Mouse (Mus musculus) lung, embryonic 15.5 days (tissue): ENCODE data around the gene Borcs6. TPM values are rescaled to one million over a fixed set of nuclear protein-coding genes. Genes with fewer than 3 reads are reported as not detected.

ENCODE experiments used
- ATAC-seq: fragments of 200-750 bp; cut with Nextera tagmentation; 2 replicates; pipeline ENCODE4 v1.8.0; 2017; ENCODE audit warnings: moderate number of reproducible peaks, borderline replicate concordance; ENCODE audit not compliant: low FRiP score, low TSS enrichment; ENCODE audit errors: extremely low read depth
- H3K27ac ChIP-seq: fragments of 300-500 bp; sonication (generic); 2 replicates; pipeline ENCODE4 v1.5.1; 2015; ENCODE audit warnings: moderate library complexity, mild to moderate bottlenecking, inconsistent platforms
- H3K27me3 ChIP-seq: fragments of 300-500 bp; sonication (generic); 2 replicates; pipeline ENCODE4 v1.6.1; 2015; ENCODE audit warnings: inconsistent platforms
- H3K36me3 ChIP-seq: fragments of 300-500 bp; sonication (generic); 2 replicates; pipeline ENCODE4 v1.6.1; 2015; ENCODE audit warnings: inconsistent platforms
- H3K4me1 ChIP-seq: fragments of 300-500 bp; sonication (generic); 2 replicates; pipeline ENCODE4 v1.6.1; 2015; ENCODE audit warnings: inconsistent platforms
- H3K4me2 ChIP-seq: fragments of 300-500 bp; sonication (generic); 2 replicates; pipeline ENCODE4 v1.6.1; 2015; ENCODE audit warnings: inconsistent platforms, mild to moderate bottlenecking, moderate library complexity
- H3K4me3 ChIP-seq: fragments of 300-500 bp; sonication (generic); 2 replicates; pipeline ENCODE4 v1.5.1; 2015; ENCODE audit warnings: mild to moderate bottlenecking, inconsistent platforms
- H3K9ac ChIP-seq: fragments of 300-500 bp; sonication (generic); 2 replicates; pipeline ENCODE4 v1.6.1; 2015; ENCODE audit warnings: inconsistent platforms
- H3K9me3 ChIP-seq: fragments of 300-500 bp; sonication (generic); 2 replicates; pipeline ENCODE4 v1.6.1; 2016; ENCODE audit warnings: inconsistent platforms
- WGBS: fragments of 180-500 bp; shearing (Covaris S2); methylation state at CpG from one replicate; pipeline ENCODE4 v1.1.7; 2015; 5-methylcytosine and 5-hydroxymethylcytosine counted together
- polyA plus RNA-seq: library from polyadenylated mRNA; unstranded; fragments of >200 nt; fragmentation: Nextera tagmentation; extraction: Ambion mirVana; gene quantifications from 2 replicates; pipeline ENCODE4 v1.2.1, GENCODE M21; 2015

The Borcs6 gene
- polyA plus RNA-seq, 1 experiment from 2014 or later = 10.3 TPM

GRCm38 (mm10) chr11:69100639-69101360 is 41.3 kb downstream of the Borcs6 start:
- Histone ChIP-seq H3K27ac (0 out of 2 replicates have a peak overlapping the region, but pooled peaks have one; percentile 41), H3K27me3 (no peaks in the 10 kb centered on the region), H3K36me3 (peaks cover 55% of the 10 kb centered on the region), H3K4me3 (peak overlapping the region; percentile 69; the same call in 1 of the 2 replicates), H3K4me2 (peak overlapping the region; percentile 92), H3K9ac (peak overlapping the region; percentile 65; the same call in 1 of the 2 replicates), H3K9me3 (no peaks in the 10 kb centered on the region), H3K4me1 (peaks cover 32% of the 10 kb centered on the region)
- 85% methylated on average over 20 of the region's 20 CpGs for WGBS
- no peak for ATAC-seq

GRCm38 (mm10) chr11:69101604-69102402 is 42.3 kb downstream of the Borcs6 start:
- Histone ChIP-seq H3K4me3 (no peak overlapping the region), H3K4me2 (no peak overlapping the region), H3K27me3 (no peaks in the 10 kb centered on the region), H3K9ac (no peak overlapping the region), H3K4me1 (peaks cover 32% of the 10 kb centered on the region), H3K9me3 (no peaks in the 10 kb centered on the region), H3K27ac (no peak overlapping the region), H3K36me3 (peaks cover 65% of the 10 kb centered on the region)
- ATAC-seq = no peak
- 86% methylated on average over 21 of the region's 21 CpGs for WGBS

DNA sequence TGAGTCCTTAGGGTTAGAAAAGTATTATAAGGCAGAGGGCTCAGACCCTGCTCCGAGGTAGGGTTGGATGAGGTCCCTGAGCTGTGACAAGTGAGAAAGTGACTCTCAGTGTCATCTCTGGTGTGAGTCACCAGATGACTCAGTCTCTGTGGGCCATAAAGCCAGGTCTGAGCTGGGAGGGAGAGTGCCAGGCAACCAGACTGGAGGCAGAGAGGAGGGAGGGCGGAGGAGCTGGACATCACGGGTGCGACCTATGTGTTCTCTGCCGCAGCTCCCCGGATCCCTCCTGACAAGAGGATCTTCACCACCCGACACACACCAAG is 42.8 kb downstream of the Borcs6 start:
- peaks cover 71% of the 10 kb centered on the region for H3K36me3 ChIP-seq
- peaks cover 32% of the 10 kb centered on the region for H3K4me1 ChIP-seq
- no peak overlapping the region for H3K4me2 ChIP-seq
- 91% methylated on average over 7 of the region's 7 CpGs for WGBS
- ATAC-seq = no peak
- no peak overlapping the region for H3K9ac ChIP-seq
- no peak overlapping the region for H3K27ac ChIP-seq
- no peak overlapping the region for H3K4me3 ChIP-seq
- no peaks in the 10 kb centered on the region for H3K27me3 ChIP-seq
- H3K9me3 ChIP-seq = no peaks in the 10 kb centered on the region

DNA sequence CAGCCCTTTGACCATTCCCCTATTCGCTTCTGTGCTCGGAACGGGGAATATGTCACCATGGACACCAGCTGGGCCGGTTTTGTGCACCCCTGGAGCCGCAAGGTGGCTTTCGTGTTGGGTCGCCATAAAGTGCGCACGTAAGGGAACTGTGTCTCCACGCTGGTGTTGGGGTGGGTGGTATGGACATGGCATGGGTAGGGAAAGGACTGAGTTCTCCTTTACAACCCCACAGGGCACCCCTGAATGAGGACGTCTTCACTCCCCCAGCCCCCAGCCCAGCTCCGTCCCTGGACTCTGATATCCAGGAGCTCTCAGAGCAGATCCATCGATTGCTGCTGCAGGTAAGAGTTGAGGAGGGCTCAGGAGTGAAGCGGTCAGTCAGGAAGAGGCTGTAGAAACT is 43.6 kb downstream of the Borcs6 start:
- Histone ChIP-seq H3K27ac (no peak overlapping the region), H3K9ac (no peak overlapping the region), H3K4me1 (peaks cover 24% of the 10 kb centered on the region), H3K4me3 (no peak overlapping the region), H3K27me3 (no peaks in the 10 kb centered on the region), H3K36me3 (peaks cover 78% of the 10 kb centered on the region), H3K4me2 (no peak overlapping the region), H3K9me3 (no peaks in the 10 kb centered on the region)
- no peak for ATAC-seq
- 95% methylated on average over 14 of the region's 14 CpGs for WGBS

GRCm38 (mm10) chr11:69103531-69104435 is 44.3 kb downstream of the Borcs6 start:
- Histone ChIP-seq H3K9me3 (no peaks in the 10 kb centered on the region), H3K4me3 (no peak overlapping the region), H3K4me1 (peaks cover 19% of the 10 kb centered on the region), H3K27me3 (no peaks in the 10 kb centered on the region), H3K4me2 (no peak overlapping the region), H3K36me3 (peaks cover 84% of the 10 kb centered on the region), H3K9ac (no peak overlapping the region), H3K27ac (no peak overlapping the region)
- ATAC-seq = no peak
- 90% methylated on average over 15 of the region's 15 CpGs for WGBS

- WGBS = 88% methylated on average over 14 of the region's 14 CpGs
- no peak overlapping the region for H3K9ac ChIP-seq
Measured at GRCm38 (mm10) chr11:69104487-69104886, 45.0 kb downstream of the Borcs6 start.

DNA sequence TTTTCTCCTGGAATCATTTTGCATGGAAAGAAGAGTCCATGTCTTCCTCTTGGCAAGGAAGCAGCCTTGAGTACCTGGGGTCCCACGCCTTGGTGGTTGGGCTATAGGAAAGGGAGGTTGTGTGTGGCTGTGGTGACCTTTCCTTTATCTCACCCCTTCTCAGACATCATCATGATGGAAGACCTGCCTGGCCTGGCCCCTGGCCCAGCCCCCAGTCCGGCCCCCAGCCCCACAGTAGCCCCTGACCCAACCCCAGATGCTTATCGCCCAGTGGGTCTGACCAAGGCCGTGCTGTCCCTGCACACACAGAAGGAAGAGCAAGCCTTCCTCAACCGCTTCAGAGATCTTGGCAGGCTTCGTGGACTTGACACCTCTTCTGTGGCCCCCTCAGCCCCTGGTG is 45.7 kb downstream of the Borcs6 start:
- Histone ChIP-seq H3K4me3 (no peak overlapping the region), H3K27ac (no peak overlapping the region), H3K36me3 (peaks cover 94% of the 10 kb centered on the region), H3K4me1 (peaks cover 13% of the 10 kb centered on the region), H3K9ac (no peak overlapping the region), H3K9me3 (no peaks in the 10 kb centered on the region), H3K27me3 (no peaks in the 10 kb centered on the region), H3K4me2 (no peak overlapping the region)
- WGBS = 76% methylated on average over 6 of the region's 6 CpGs
- ATAC-seq = no peak

More at GRCm38 (mm10) chr11:69104487-69104886, 45.0 kb downstream of the Borcs6 start:
- no peak overlapping the region for H3K27ac ChIP-seq
- no peak overlapping the region for H3K4me2 ChIP-seq
- peaks cover 91% of the 10 kb centered on the region for H3K36me3 ChIP-seq
- peaks cover 16% of the 10 kb centered on the region for H3K4me1 ChIP-seq
- ATAC-seq = no peak
- no peak overlapping the region for H3K4me3 ChIP-seq
- no peaks in the 10 kb centered on the region for H3K9me3 ChIP-seq
- no peaks in the 10 kb centered on the region for H3K27me3 ChIP-seq

- Histone ChIP-seq H3K4me1 (peaks cover 8% of the 10 kb centered on the region), H3K9me3 (no peaks in the 10 kb centered on the region), H3K4me3 (no peak overlapping the region), H3K27me3 (no peaks in the 10 kb centered on the region), H3K9ac (no peak overlapping the region), H3K27ac (no peak overlapping the region), H3K36me3 (peaks cover 88% of the 10 kb centered on the region), H3K4me2 (no peak overlapping the region)
- 81% methylated on average over 2 of the region's 2 CpGs for WGBS
- ATAC-seq = no peak
Measured at GRCm38 (mm10) chr11:69105796-69106195, 46.3 kb downstream of the Borcs6 start.

DNA sequence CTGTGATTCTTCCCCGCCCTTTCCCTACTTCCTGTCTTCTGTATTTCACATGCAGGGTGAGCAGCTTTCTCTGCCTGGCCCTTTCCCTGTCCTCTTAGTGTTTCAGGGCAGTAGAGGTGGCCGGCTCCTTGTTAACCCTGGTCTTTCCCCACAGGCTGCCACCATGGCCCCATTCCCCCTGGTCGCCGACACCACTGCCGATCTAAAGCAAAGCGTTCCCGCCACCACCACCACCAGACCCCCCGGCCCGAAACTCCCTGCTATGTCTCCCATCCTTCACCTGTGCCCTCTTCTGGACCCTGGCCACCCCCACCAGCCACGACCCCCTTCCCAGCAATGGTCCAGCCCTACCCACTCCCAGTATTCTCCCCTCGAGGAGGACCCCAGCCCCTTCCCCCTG is 46.8 kb downstream of the Borcs6 start:
- no peak overlapping the region for H3K27ac ChIP-seq
- H3K36me3 ChIP-seq = peaks cover 83% of the 10 kb centered on the region
- ATAC-seq = no peak
- H3K4me1 ChIP-seq = peaks cover 10% of the 10 kb centered on the region
- H3K4me2 ChIP-seq = no peak overlapping the region
- H3K9me3 ChIP-seq = no peaks in the 10 kb centered on the region
- 90% methylated on average over 11 of the region's 11 CpGs for WGBS
- no peak overlapping the region for H3K4me3 ChIP-seq
- no peaks in the 10 kb centered on the region for H3K27me3 ChIP-seq
- H3K9ac ChIP-seq = no peak overlapping the region

DNA sequence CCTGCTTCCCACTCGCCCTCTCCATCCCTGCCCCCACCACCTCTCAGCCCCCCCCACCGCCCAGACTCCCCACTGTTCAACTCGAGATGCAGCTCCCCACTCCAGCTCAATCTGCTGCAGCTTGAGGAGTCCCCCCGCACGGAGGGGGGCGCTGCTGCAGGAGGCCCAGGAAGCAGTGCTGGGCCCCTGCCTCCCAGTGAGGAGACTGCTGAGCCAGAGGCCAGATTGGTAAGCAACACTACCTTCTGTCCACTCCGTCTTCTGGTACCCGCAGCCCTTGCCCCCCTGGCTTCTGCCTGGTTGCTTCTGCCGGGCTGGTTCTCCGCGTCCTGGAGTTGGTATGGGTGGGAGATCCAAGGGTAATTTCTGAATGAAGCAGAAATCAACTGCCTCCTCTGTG is 47.3 kb downstream of the Borcs6 start:
- no peaks in the 10 kb centered on the region for H3K9me3 ChIP-seq
- 87% methylated on average over 11 of the region's 11 CpGs for WGBS
- no peak overlapping the region for H3K4me3 ChIP-seq
- no peaks in the 10 kb centered on the region for H3K27me3 ChIP-seq
- peaks cover 15% of the 10 kb centered on the region for H3K4me1 ChIP-seq
- H3K27ac ChIP-seq = no peak overlapping the region
- H3K36me3 ChIP-seq = peaks cover 78% of the 10 kb centered on the region
- H3K4me2 ChIP-seq = no peak overlapping the region
- no peak overlapping the region for H3K9ac ChIP-seq
- no peak for ATAC-seq

DNA sequence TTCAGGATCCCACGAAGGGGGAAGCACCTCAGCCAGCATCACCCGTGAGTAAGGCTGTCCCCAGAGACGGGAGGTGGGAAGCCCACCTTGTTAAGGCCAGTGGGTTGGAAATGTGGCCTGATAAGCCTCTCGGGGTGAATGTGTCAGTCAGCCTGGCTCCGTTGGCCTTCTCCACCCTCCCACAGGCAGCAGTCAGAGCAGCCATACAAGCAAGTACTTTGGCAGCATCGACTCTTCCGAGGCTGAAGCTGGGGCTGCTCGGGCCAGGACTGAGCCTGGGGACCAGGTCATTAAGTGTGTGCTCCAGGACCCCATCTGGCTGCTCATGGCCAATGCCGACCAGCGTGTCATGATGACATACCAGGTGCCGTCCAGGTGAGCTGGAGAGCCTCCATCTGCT is 48.2 kb downstream of the Borcs6 start:
- H3K36me3 ChIP-seq = peaks cover 70% of the 10 kb centered on the region

More for the DNA sequence above, 48.2 kb downstream of the Borcs6 start:
- Histone ChIP-seq H3K27me3 (no peaks in the 10 kb centered on the region), H3K27ac (no peak overlapping the region), H3K9ac (no peak overlapping the region), H3K4me3 (no peak overlapping the region), H3K9me3 (no peaks in the 10 kb centered on the region), H3K4me1 (peaks cover 19% of the 10 kb centered on the region), H3K4me2 (no peak overlapping the region)
- no peak for ATAC-seq
- WGBS = 88% methylated on average over 11 of the region's 11 CpGs
